Mouse (Mus musculus): ENCODE measurements at regions not wholly inside any gene's neighbourhood (a gene's known extent, or its start where the extent isn't known, plus 50 kb on each side); places are given as distances from the start of the nearest gene placed in this dataset.

GRCm38 (mm10) chr9:63850316-63850693, 92.5 kb upstream of the Smad3 start:
- DNase-seq (ENCODE audit: low read depth, low spot score), result no peak

GRCm38 (mm10) chr9:63849564-63850315, 91.9 kb upstream of the Smad3 start:
- no peak for DNase-seq (ENCODE audit: low read depth, low spot score)

- DNase-seq (ENCODE audit: low read depth, low spot score), result peak; percentile 73
Observed at GRCm38 (mm10) chr9:63843883-63844485, 86.2 kb upstream of the Smad3 start.

- DNase-seq (ENCODE audit: low read depth, low spot score), result no peak
Observed at GRCm38 (mm10) chr9:63843431-63843830, 85.6 kb upstream of the Smad3 start.

- DNase-seq (ENCODE audit: low read depth, low spot score), result no peak
Observed at GRCm38 (mm10) chr9:63841102-63841501, 83.3 kb upstream of the Smad3 start.

GRCm38 (mm10) chr9:63838996-63839772, 81.4 kb upstream of the Smad3 start:
- no peak for DNase-seq (ENCODE audit: low read depth, low spot score)

- DNase-seq (ENCODE audit: low read depth, low spot score), result no peak
Observed at GRCm38 (mm10) chr9:63837552-63837951, 79.8 kb upstream of the Smad3 start.

- DNase-seq (ENCODE audit: low read depth, low spot score), result no peak
Observed at GRCm38 (mm10) chr9:63836565-63837284, 78.9 kb upstream of the Smad3 start.

GRCm38 (mm10) chr9:63836036-63836435, 78.2 kb upstream of the Smad3 start:
- DNase-seq (ENCODE audit: low read depth, low spot score), result no peak

- no peak for DNase-seq (ENCODE audit: low read depth, low spot score)
Observed at GRCm38 (mm10) chr9:63834416-63834815, 76.6 kb upstream of the Smad3 start.

GRCm38 (mm10) chr9:63818163-63818562, 60.4 kb upstream of the Smad3 start:
- no peak for DNase-seq (ENCODE audit: low read depth, low spot score)

GRCm38 (mm10) chr9:63816540-63816939, 58.7 kb upstream of the Smad3 start:
- DNase-seq (ENCODE audit: low read depth, low spot score), result no peak

GRCm38 (mm10) chr9:63809901-63810587, 52.2 kb upstream of the Smad3 start:
- no peak for DNase-seq (ENCODE audit: low read depth, low spot score)
